Mouse (Mus musculus): ENCODE data around the gene Gm20721.

- no peak for TF ChIP-seq EP300 (IDR thresholded peaks at IDR 0.05; ENCODE audit: insufficient read depth, low read depth, low read length)
- TF ChIP-seq POLR2A (IDR thresholded peaks at IDR 0.05; ENCODE audit: insufficient read depth, low read depth, low read length): no peak
These were observed 34.5 kb upstream of the Gm20721 start for GRCm38 (mm10) chr2:174381021-174381420.

Data from heart, adult 2 months (tissue).